Mouse (Mus musculus): ENCODE measurements around the gene Ramac. TPM values are rescaled to one million over a fixed set of nuclear protein-coding genes. Genes with fewer than 3 reads are reported as not detected.

The Ramac gene
- total and polyA plus RNA-seq, 3 experiments, result 30.8 to 134 (median 56.8) TPM

DNA sequence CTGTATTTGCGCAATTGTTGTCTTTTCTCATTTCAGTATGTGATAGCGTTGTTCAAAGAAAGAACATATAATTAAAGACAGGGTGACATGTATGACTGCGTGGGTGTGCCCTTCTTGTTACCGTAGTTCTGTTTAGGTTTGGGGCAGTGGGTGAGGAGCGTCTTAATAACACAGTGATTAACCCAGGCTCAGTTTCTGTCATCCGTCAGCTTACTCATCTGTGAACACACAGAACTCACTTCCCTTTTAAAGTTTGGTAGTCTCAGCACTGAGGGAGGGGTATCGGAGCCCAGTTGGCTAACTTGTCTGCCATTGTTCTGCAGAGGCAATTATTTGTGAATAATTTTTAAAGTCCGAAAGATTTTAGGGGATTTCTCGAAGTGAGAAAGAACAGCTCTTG, 35.0 kb upstream of the Ramac start:
- Histone ChIP-seq H3K4me1 (ENCODE audit: control insufficient read depth in 1 of 2, insufficient read depth in 2 of 2) (peaks cover 3 to 21% of the 10 kb centered on the region in 2 experiments), H3K27ac (ENCODE audit: insufficient read depth, low read depth) (no peak overlapping the region), H3K36me3 (replicated peaks in 1 of 2; ENCODE audit: control insufficient read depth in 1 of 2, insufficient read depth in 1 of 2, low read length in 1 of 2) (no peaks in the 10 kb centered on the region), H3K9ac (ENCODE audit: insufficient read depth, low read depth) (no peak overlapping the region), H3K4me2 (ENCODE audit: insufficient read depth, low read depth, poor library complexity, severe bottlenecking) (peak overlapping the region; percentile 26; the same call in 1 of the 2 replicates), H3K27me3 (replicated peaks) (no peaks in the 10 kb centered on the region), H3K9me3 (replicated peaks; ENCODE audit: low read length) (no peaks in the 10 kb centered on the region), H3K79me2 (replicated peaks; ENCODE audit: control insufficient read depth, extremely low read depth, insufficient read depth, poor library complexity, severe bottlenecking) (no peaks in the 10 kb centered on the region), H3K4me3 (replicated peaks in 1 of 3; ENCODE audit: low read depth in 2 of 3, low read length in 2 of 3, poor library complexity in 1 of 3) (no peak overlapping the region)
- dilution Hi-C loops (cut with MboI; ENCODE audit: extremely low pct_ligation_motif_present, extremely low pct_unique_long_range_greater_than_20kb, low sequenced_read_pairs) (no loop called here), in situ Hi-C loops (cut with MboI; ENCODE audit: low pct_ligation_motif_present, low pct_unique_long_range_greater_than_20kb, low sequenced_read_pairs) (no loop called here)
- peak; percentile 50 for DNase-seq (ENCODE audit: extremely low read depth)
- TF ChIP-seq IRF4 (IDR thresholded peaks at IDR 0.05; ENCODE audit: low read depth, low read length) (peak; percentile 44; the same call in 1 of the 2 replicates), MYC (IDR thresholded peaks at IDR 0.05; ENCODE audit: low read depth, low read length) (no peak), SIN3A (IDR thresholded peaks at IDR 0.05; ENCODE audit: low read length) (no peak), ELF1 (IDR thresholded peaks at IDR 0.05; ENCODE audit: low read depth, low read length) (no peak), GABPA (IDR thresholded peaks at IDR 0.05; ENCODE audit: insufficient replicate concordance, low read depth, low read length) (no peak)

DNA sequence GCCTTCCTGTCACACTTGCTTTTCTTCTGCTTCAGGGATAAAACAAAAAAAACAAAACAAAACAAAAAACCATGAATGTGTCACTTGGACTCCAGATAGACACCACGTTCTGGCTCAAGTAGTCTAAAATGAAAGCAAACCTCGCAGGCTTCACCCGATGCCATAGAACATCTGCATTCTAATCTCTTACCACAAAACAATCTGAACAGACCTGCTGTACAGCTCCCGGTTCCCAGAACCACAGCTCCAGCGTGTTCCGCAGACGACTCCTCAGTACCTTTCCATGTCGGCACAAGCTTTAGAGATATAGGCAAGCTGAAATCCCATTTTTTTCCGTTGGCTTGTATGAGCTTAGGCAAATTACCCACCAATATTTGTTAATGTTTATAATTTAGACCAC, 32.9 kb upstream of the Ramac start:
- in situ Hi-C loops (cut with MboI; ENCODE audit: low pct_ligation_motif_present, low pct_unique_long_range_greater_than_20kb, low sequenced_read_pairs), result no loop called here
- Histone ChIP-seq H3K4me1 (ENCODE audit: control insufficient read depth in 1 of 2, insufficient read depth in 2 of 2) (peaks cover 3 to 21% of the 10 kb centered on the region in 2 experiments), H3K36me3 (replicated peaks in 1 of 2; ENCODE audit: control insufficient read depth in 1 of 2, insufficient read depth in 1 of 2, low read length in 1 of 2) (no peaks in the 10 kb centered on the region), H3K79me2 (replicated peaks; ENCODE audit: control insufficient read depth, extremely low read depth, insufficient read depth, poor library complexity, severe bottlenecking) (no peaks in the 10 kb centered on the region), H3K9ac (ENCODE audit: insufficient read depth, low read depth) (no peak overlapping the region), H3K4me3 (replicated peaks in 1 of 3; ENCODE audit: low read depth in 2 of 3, low read length in 2 of 3, poor library complexity in 1 of 3) (no peak overlapping the region), H3K27me3 (replicated peaks) (no peaks in the 10 kb centered on the region), H3K4me2 (ENCODE audit: insufficient read depth, low read depth, poor library complexity, severe bottlenecking) (peak overlapping the region; percentile 51), H3K9me3 (replicated peaks; ENCODE audit: low read length) (no peaks in the 10 kb centered on the region), H3K27ac (ENCODE audit: insufficient read depth, low read depth) (no peak overlapping the region)
- TF ChIP-seq NRF1 (IDR thresholded peaks at IDR 0.05; ENCODE audit: low read depth, low read length), result no peak
- TF ChIP-seq EP300 (IDR thresholded peaks at IDR 0.05; ENCODE audit: low read length), result no peak
- no peak for TF ChIP-seq UBTF (IDR thresholded peaks at IDR 0.05; ENCODE audit: low read depth, low read length)
- no peak for TF ChIP-seq MEF2A (IDR thresholded peaks at IDR 0.05; ENCODE audit: borderline replicate concordance, low read depth, low read length)
- TF ChIP-seq POLR2A (IDR thresholded peaks at IDR 0.05; ENCODE audit: low read depth, low read length), result no peak
- no peak for TF ChIP-seq ZNF384 (IDR thresholded peaks at IDR 0.05; ENCODE audit: low read depth, low read length)
- TF ChIP-seq USF1 (IDR thresholded peaks at IDR 0.05; ENCODE audit: low read depth, low read length), result no peak
- TF ChIP-seq RCOR1 (conservative IDR thresholded peaks at IDR 0.05; ENCODE audit: low read depth, low read length), result no peak
- TF ChIP-seq ZC3H11A (IDR thresholded peaks at IDR 0.05; ENCODE audit: low read depth, low read length), result no peak
- no peak for TF ChIP-seq MYC (IDR thresholded peaks at IDR 0.05; ENCODE audit: low read depth, low read length)
- no peak for TF ChIP-seq ETS1 (conservative IDR thresholded peaks at IDR 0.05; ENCODE audit: low read depth, low read length)
- no peak for TF ChIP-seq CTCF (conservative IDR thresholded peaks at IDR 0.05 in 1 of 2, IDR thresholded peaks at IDR 0.05 in 1 of 2; ENCODE audit: low read depth in 2 of 2, low read length in 2 of 2)
- dilution Hi-C loops (cut with MboI; ENCODE audit: extremely low pct_ligation_motif_present, extremely low pct_unique_long_range_greater_than_20kb, low sequenced_read_pairs), result no loop called here
- DNase-seq (ENCODE audit: extremely low read depth), result no peak
